Mouse (Mus musculus) erythroblast, embryonic 14.5 days (primary cell): ENCODE measurements around the gene E330021D16Rik.

Experiments
- GATA1 ChIP-seq: IDR thresholded peaks from 2 replicates; pipeline ENCODE4 v1.6.1; 2012; ENCODE audit warnings: low read length, inconsistent platforms, mixed read lengths
- TAL1 ChIP-seq: IDR thresholded peaks from 3 replicates; pipeline ENCODE4 v1.6.1; 2012; ENCODE audit warnings: low read length, inconsistent platforms, mixed read lengths

- no peak for TF ChIP-seq GATA1
- no peak for TF ChIP-seq TAL1
Measured at GRCm38 (mm10) chr6:136428412-136428811, 13.0 kb upstream of the E330021D16Rik start.
